Mouse (Mus musculus) CH12.LX (cell line): ENCODE data around the gene Ints6. TPM values are rescaled to one million over a fixed set of nuclear protein-coding genes. Genes with fewer than 3 reads are reported as not detected.

Experiments used
- DNase-seq: peaks from one replicate; pipeline ENCODE4 v3.0.0-alpha.2; 2013; ENCODE audit errors: extremely low read depth
- H3K27ac ChIP-seq: 2 replicates; pipeline ENCODE4 v1.5.1; 2012; ENCODE audit warnings: low read depth, mild to moderate bottlenecking, control low read depth, moderate library complexity; ENCODE audit not compliant: insufficient read depth
- H3K27me3 ChIP-seq: replicated peaks from 2 replicates; pipeline ENCODE3; 2012; ENCODE audit warnings: inconsistent platforms
- H3K36me3 ChIP-seq, 2 experiments: replicated peaks in 1 of 2; 2 replicates each; pipeline versions ENCODE3 to v1.6.1; 2012; ENCODE audit warnings: inconsistent platforms in 1 of 2, low read length in 1 of 2, mild to moderate bottlenecking in 1 of 2, mixed read lengths in 1 of 2, moderate library complexity in 1 of 2; ENCODE audit not compliant: control insufficient read depth in 1 of 2, insufficient read depth in 1 of 2
- H3K4me1 ChIP-seq, 2 experiments: 2 replicates each; pipeline ENCODE4 v1.6.1; 2012; ENCODE audit warnings: inconsistent platforms in 1 of 2, moderate library complexity in 1 of 2; ENCODE audit not compliant: insufficient read depth in 2 of 2, control insufficient read depth in 1 of 2
- H3K4me2 ChIP-seq: 2 replicates; pipeline ENCODE4 v1.6.1; 2012; ENCODE audit warnings: low read depth, mild to moderate bottlenecking, control low read depth; ENCODE audit not compliant: poor library complexity, insufficient read depth, severe bottlenecking
- H3K4me3 ChIP-seq, 3 experiments: fragments of 150-350 bp in 1 of 3; sonication (generic) in 1 of 3; replicated peaks in 1 of 3; 2 replicates each; pipeline versions ENCODE3 to v1.5.1; 2011 to 2012; ENCODE audit warnings: low read depth in 2 of 3, low read length in 2 of 3, mild to moderate bottlenecking in 2 of 3, moderate library complexity in 2 of 3, control low read depth in 1 of 3, improper control_type of control experiment in 1 of 3, inconsistent platforms in 1 of 3, mixed read lengths in 1 of 3; ENCODE audit not compliant: poor library complexity in 1 of 3
- H3K79me2 ChIP-seq: replicated peaks from 2 replicates; pipeline ENCODE4 v1.6.1; 2012; ENCODE audit warnings: mild to moderate bottlenecking, moderate library complexity; ENCODE audit not compliant: control insufficient read depth, poor library complexity, insufficient read depth, severe bottlenecking; ENCODE audit errors: extremely low read depth
- H3K9ac ChIP-seq: 2 replicates; pipeline ENCODE4 v1.6.1; 2012; ENCODE audit warnings: low read depth, mild to moderate bottlenecking, control low read depth, moderate library complexity; ENCODE audit not compliant: insufficient read depth
- H3K9me3 ChIP-seq: replicated peaks from 2 replicates; pipeline ENCODE3; 2012; ENCODE audit warnings: low read length, inconsistent platforms, mixed read lengths
- BHLHE40 ChIP-seq: IDR thresholded peaks from 2 replicates; pipeline ENCODE4 v1.6.1; 2011; ENCODE audit warnings: mild to moderate bottlenecking, low read depth, low read length, improper control_type of control experiment
- CHD2 ChIP-seq: IDR thresholded peaks from 2 replicates; pipeline ENCODE4 v1.6.1; 2011; ENCODE audit warnings: low read length, improper control_type of control experiment
- CTCF ChIP-seq, 2 experiments: IDR thresholded peaks in 1 of 2; conservative IDR thresholded peaks in 1 of 2; 2 replicates each; pipeline ENCODE4 v1.5.1; 2011 to 2012; ENCODE audit warnings: low read depth in 2 of 2, low read length in 2 of 2, improper control_type of control experiment in 1 of 2, inconsistent platforms in 1 of 2, mild to moderate bottlenecking in 1 of 2, moderate library complexity in 1 of 2
- E2F4 ChIP-seq: IDR thresholded peaks from 2 replicates; pipeline ENCODE4 v1.6.1; 2011; ENCODE audit warnings: low read depth, low read length, improper control_type of control experiment; ENCODE audit not compliant: insufficient replicate concordance
- EP300 ChIP-seq: IDR thresholded peaks from 2 replicates; pipeline ENCODE4 v1.6.1; 2011; ENCODE audit warnings: low read length, improper control_type of control experiment
- GABPA ChIP-seq: IDR thresholded peaks from 2 replicates; pipeline ENCODE4 v1.6.1; 2012; ENCODE audit warnings: low read depth, low read length, improper control_type of control experiment, inconsistent platforms; ENCODE audit not compliant: insufficient replicate concordance
- JUN ChIP-seq: IDR thresholded peaks from 2 replicates; pipeline ENCODE4 v1.6.1; 2011; ENCODE audit warnings: low read depth, mild to moderate bottlenecking, low read length, improper control_type of control experiment, moderate library complexity; ENCODE audit not compliant: insufficient read depth
- JUND ChIP-seq: conservative IDR thresholded peaks from 2 replicates; pipeline ENCODE4 v1.6.1; 2011; ENCODE audit warnings: low read depth, low read length, improper control_type of control experiment
- KAT2A ChIP-seq: IDR thresholded peaks from 2 replicates; pipeline ENCODE4 v1.6.1; 2012; ENCODE audit warnings: low read length, improper control_type of control experiment, inconsistent platforms; ENCODE audit not compliant: insufficient replicate concordance
- MAFK ChIP-seq: IDR thresholded peaks from 2 replicates; pipeline ENCODE4 v1.6.1; 2011; ENCODE audit warnings: low read length, improper control_type of control experiment; ENCODE audit not compliant: insufficient replicate concordance
- MEF2A ChIP-seq: IDR thresholded peaks from 2 replicates; pipeline ENCODE4 v1.6.1; 2014; ENCODE audit warnings: low read depth, mild to moderate bottlenecking, inconsistent platforms, low read length, improper control_type of control experiment, borderline replicate concordance
- MXI1 ChIP-seq: IDR thresholded peaks from 2 replicates; pipeline ENCODE4 v1.6.1; 2011; ENCODE audit warnings: mild to moderate bottlenecking, low read depth, low read length, improper control_type of control experiment
- PAX5 ChIP-seq: IDR thresholded peaks from 2 replicates; pipeline ENCODE4 v1.6.1; 2012; ENCODE audit warnings: low read length, inconsistent platforms, mixed read lengths
- POLR2A ChIP-seq: IDR thresholded peaks from 2 replicates; pipeline ENCODE4 v1.6.1; 2011; ENCODE audit warnings: low read depth, mild to moderate bottlenecking, improper control_type of control experiment, low read length
- POLR2AphosphoS2 ChIP-seq: IDR thresholded peaks from 2 replicates; pipeline ENCODE4 v1.6.1; 2011; ENCODE audit warnings: low read depth, low read length, improper control_type of control experiment
- RAD21 ChIP-seq: IDR thresholded peaks from 2 replicates; pipeline ENCODE4 v1.6.1; 2011; ENCODE audit warnings: low read depth, mild to moderate bottlenecking, low read length, improper control_type of control experiment, moderate library complexity
- RCOR1 ChIP-seq: conservative IDR thresholded peaks from 2 replicates; pipeline ENCODE4 v1.6.1; 2012; ENCODE audit warnings: low read depth, mild to moderate bottlenecking, inconsistent platforms, low read length, improper control_type of control experiment
- SMC3 ChIP-seq: IDR thresholded peaks from 2 replicates; pipeline ENCODE4 v1.6.1; 2011; ENCODE audit warnings: low read depth, low read length, improper control_type of control experiment
- TCF12 ChIP-seq: IDR thresholded peaks from 2 replicates; pipeline ENCODE4 v1.6.1; 2014; ENCODE audit warnings: low read depth, mild to moderate bottlenecking, inconsistent platforms, low read length, improper control_type of control experiment
- UBTF ChIP-seq: IDR thresholded peaks from 2 replicates; pipeline ENCODE4 v1.6.1; 2012; ENCODE audit warnings: low read depth, mild to moderate bottlenecking, inconsistent platforms, low read length, improper control_type of control experiment, moderate library complexity
- USF1 ChIP-seq: IDR thresholded peaks from 2 replicates; pipeline ENCODE4 v1.6.1; 2014; ENCODE audit warnings: low read depth, mild to moderate bottlenecking, inconsistent platforms, low read length, improper control_type of control experiment
- ZC3H11A ChIP-seq: IDR thresholded peaks from 2 replicates; pipeline ENCODE4 v1.6.1; 2012; ENCODE audit warnings: low read depth, mild to moderate bottlenecking, inconsistent platforms, low read length, improper control_type of control experiment
- ZKSCAN1 ChIP-seq: IDR thresholded peaks from 2 replicates; pipeline ENCODE4 v1.6.1; 2012; ENCODE audit warnings: low read depth, inconsistent platforms, low read length, improper control_type of control experiment, borderline replicate concordance
- ZNF384 ChIP-seq: IDR thresholded peaks from 2 replicates; pipeline ENCODE4 v1.6.1; 2012; ENCODE audit warnings: low read depth, low read length, improper control_type of control experiment, inconsistent platforms
- dilution Hi-C: fragments of 300-500 bp; cut with MboI; formaldehyde crosslinking; loops from 2 replicates; pipeline ENCODE4 v1.14.3; 2020; ENCODE audit warnings: low sequenced_read_pairs; ENCODE audit not compliant: extremely low pct_unique_long_range_greater_than_20kb, extremely low pct_ligation_motif_present
- in situ Hi-C: fragments of 300-500 bp; cut with MboI; formaldehyde crosslinking; loops from 3 replicates; pipeline ENCODE4 v1.14.3; 2019; ENCODE audit warnings: low sequenced_read_pairs, low pct_ligation_motif_present, low pct_unique_long_range_greater_than_20kb, mixed read lengths
- polyA plus RNA-seq: library from polyadenylated mRNA; unstranded; fragments of >175 nt; gene quantifications from 2 replicates; pipeline ENCODE4 v1.2.1, GENCODE M21; 2012; ENCODE audit warnings: low read depth; ENCODE audit not compliant: insufficient read length
- total RNA-seq, 2 experiments: library from RNA; depleted of rRNA; stranded (reverse); fragments of 300-350 nt in 1 of 2; fragments of >200 nt in 1 of 2; gene quantifications; 2 replicates each; pipeline ENCODE4 v1.2.3; 2012 to 2014

Gene Ints6
- total and polyA plus RNA-seq, 3 experiments: 21.5 to 55.7 (median 44.0) TPM

DNA sequence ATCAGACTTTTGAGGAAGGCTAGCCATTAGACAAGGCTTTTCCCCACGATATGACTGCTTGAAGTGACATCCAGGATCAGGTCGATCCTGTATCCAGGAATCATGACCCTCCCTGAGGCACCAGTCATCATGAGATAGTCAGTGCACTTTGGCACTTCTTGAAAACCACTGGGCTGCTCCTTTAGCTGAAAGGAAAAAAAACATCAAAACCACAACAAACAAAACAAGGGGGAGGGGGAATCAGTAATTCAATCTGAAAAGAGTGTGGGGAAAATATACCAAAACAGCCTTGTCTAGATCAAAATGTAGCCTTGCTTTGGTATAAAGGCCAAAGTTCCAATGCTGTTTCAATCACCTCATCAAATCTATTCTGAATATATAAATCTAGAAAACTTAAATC, 27.3 kb downstream of the Ints6 start:
- Histone ChIP-seq H3K27me3 (no peaks in the 10 kb centered on the region), H3K4me1 (peaks cover 0 to 10% of the 10 kb centered on the region in 2 experiments; a peak in 1 of 4 replicates), H3K27ac (no peak overlapping the region), H3K79me2 (peaks cover 8% of the 10 kb centered on the region), H3K9ac (no peak overlapping the region), H3K9me3 (no peaks in the 10 kb centered on the region), H3K36me3 (peaks cover 16 to 63% of the 10 kb centered on the region in 2 experiments), H3K4me3 (no peak overlapping the region), H3K4me2 (no peak overlapping the region)
- TF ChIP-seq E2F4: no peak
- TF ChIP-seq SMC3: no peak
- no peak for TF ChIP-seq RAD21
- TF ChIP-seq JUND: no peak
- no peak for TF ChIP-seq ZNF384
- TF ChIP-seq MXI1: no peak
- no peak for TF ChIP-seq MEF2A
- no peak for TF ChIP-seq TCF12
- TF ChIP-seq POLR2A: no peak
- TF ChIP-seq CHD2: no peak
- TF ChIP-seq UBTF: no peak
- no peak for TF ChIP-seq CTCF (conservative IDR thresholded peaks at IDR 0.05 in 1 of 2, IDR thresholded peaks at IDR 0.05 in 1 of 2; ENCODE audit: low read depth in 2 of 2, low read length in 2 of 2)
- TF ChIP-seq POLR2AphosphoS2: no peak
- TF ChIP-seq ZKSCAN1: no peak
- TF ChIP-seq MAFK: no peak
- no peak for TF ChIP-seq EP300
- no peak for TF ChIP-seq BHLHE40
- TF ChIP-seq PAX5: no peak
- no peak for DNase-seq
- dilution Hi-C loops: no loop called here
- in situ Hi-C loops: no loop called here

DNA sequence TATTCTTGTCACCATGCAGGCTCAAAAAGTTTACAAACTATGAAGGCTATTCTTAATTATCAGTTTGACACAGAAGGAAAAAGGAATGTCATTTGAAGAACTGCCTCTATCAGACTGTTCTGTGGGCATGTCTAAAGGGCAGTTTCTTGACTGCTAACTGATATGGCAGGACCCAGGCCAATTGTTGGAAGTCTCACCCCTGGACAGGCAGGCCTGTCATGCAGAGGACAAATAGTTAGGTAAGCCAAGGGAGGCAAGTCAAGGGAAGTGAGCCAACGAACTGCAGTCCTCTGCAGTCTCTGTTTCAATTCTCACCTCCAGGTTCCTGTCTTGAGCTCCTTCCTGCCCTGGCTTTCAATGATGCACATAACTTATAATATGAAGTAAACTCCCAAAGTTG, 29.1 kb downstream of the Ints6 start:
- Histone ChIP-seq H3K4me1 (peaks cover 0 to 12% of the 10 kb centered on the region in 2 experiments; a peak in 1 of 4 replicates), H3K79me2 (peaks cover 2% of the 10 kb centered on the region; the same call in 1 of the 2 replicates), H3K4me3 (no peak overlapping the region), H3K36me3 (peaks cover 16 to 51% of the 10 kb centered on the region in 2 experiments), H3K27ac (no peak overlapping the region), H3K9ac (no peak overlapping the region), H3K4me2 (no peak overlapping the region), H3K9me3 (no peaks in the 10 kb centered on the region), H3K27me3 (no peaks in the 10 kb centered on the region)
- DNase-seq: no peak
- in situ Hi-C loops (no loop called here), dilution Hi-C loops (no loop called here)
- TF ChIP-seq ZC3H11A: no peak
- TF ChIP-seq POLR2AphosphoS2: no peak
- no peak for TF ChIP-seq USF1
- no peak for TF ChIP-seq RCOR1
- no peak for TF ChIP-seq SMC3
- no peak for TF ChIP-seq KAT2A
- TF ChIP-seq GABPA: no peak
- TF ChIP-seq MEF2A: no peak
- TF ChIP-seq JUN: no peak
